Mouse (Mus musculus) hematopoietic stem cell, adult 5-6 weeks (primary cell): ENCODE results near the gene Rnf43. TPM values are rescaled to one million over a fixed set of nuclear protein-coding genes. Genes with fewer than 3 reads are reported as not detected.
A peak's percentile ranks its signal among the peaks of the same experiment; 100 is the strongest.

Experiments
- ATAC-seq, 2 experiments: fragments of 125-278 bp in 1 of 2; replicated peaks in 1 of 2; 2 replicates each; pipeline ENCODE4 v1.8.0; 2016 to 2017; ENCODE audit warnings: inconsistent platforms in 2 of 2, mild to moderate bottlenecking in 2 of 2, moderate number of reproducible peaks in 2 of 2, low read depth in 1 of 2, moderate TSS enrichment in 1 of 2; ENCODE audit not compliant: low FRiP score in 2 of 2, poor library complexity in 2 of 2, severe bottlenecking in 2 of 2, insufficient read depth in 1 of 2, low TSS enrichment in 1 of 2
- total RNA-seq: library from RNA; stranded (forward); fragments of 172-1452, 232-1000 nt; gene quantifications from 2 replicates; pipeline ENCODE4 v1.2.3, GENCODE M21; 2017

The Rnf43 gene
- total RNA-seq, 1 experiment from 2014 or later, result not detected

GRCm38 (mm10) chr11:87761181-87761721 lies 98.7 kb downstream of the Rnf43 start:
- ATAC-seq, result no peak

GRCm38 (mm10) chr11:87761806-87762701 lies 99.5 kb downstream of the Rnf43 start:
- no peak for ATAC-seq

- ATAC-seq, result no peak
These were observed 100.3 kb downstream of the Rnf43 start for GRCm38 (mm10) chr11:87762702-87763385.

GRCm38 (mm10) chr11:87763511-87763987 lies 101.0 kb downstream of the Rnf43 start:
- ATAC-seq, result no peak

GRCm38 (mm10) chr11:87763988-87764876 lies 101.7 kb downstream of the Rnf43 start:
- ATAC-seq, result no peak

GRCm38 (mm10) chr11:87768745-87769144 lies 106.2 kb downstream of the Rnf43 start:
- no peak for ATAC-seq

- ATAC-seq, result peak; percentile 81 to 86
These were observed 108.5 kb downstream of the Rnf43 start for GRCm38 (mm10) chr11:87770989-87771388.

- ATAC-seq, result no peak
These were observed 109.8 kb downstream of the Rnf43 start for GRCm38 (mm10) chr11:87772354-87772753.

- ATAC-seq, result peak; percentile 74 to 77
These were observed 115.7 kb downstream of the Rnf43 start for GRCm38 (mm10) chr11:87778100-87778765.

- ATAC-seq, result 0 out of 4 replicates have a peak, but pooled peaks of 1 of the 2 experiments have one; percentile 4
These were observed 116.4 kb downstream of the Rnf43 start for GRCm38 (mm10) chr11:87778915-87779314.

- ATAC-seq, result peak in 1 of 2 experiments; percentile 22; a peak in 1 of 4 replicates
These were observed 116.9 kb downstream of the Rnf43 start for GRCm38 (mm10) chr11:87779392-87779791.

- ATAC-seq, result no peak
These were observed 117.6 kb downstream of the Rnf43 start for GRCm38 (mm10) chr11:87780130-87780529.

Other genes with a start within 250 kb of the Rnf43 start
- gene Gm11492, start 96.1 kb upstream of the Rnf43 start, total RNA-seq, result not detected in 2 replicates
- gene Sept4, start 93.8 kb upstream of the Rnf43 start, total RNA-seq, result 7.6 and 12.0 TPM in 2 replicates
- 19.4 and 21.1 TPM in 2 replicates for gene Mtmr4, start 70.6 kb upstream of the Rnf43 start, total RNA-seq
- gene Hsf5, start 45.6 kb upstream of the Rnf43 start, total RNA-seq, result not detected in 2 replicates
- gene Supt4a, start 74.8 kb downstream of the Rnf43 start, total RNA-seq, result 61.7 and 69.9 TPM in 2 replicates
- 6.8 and 7.7 TPM in 2 replicates for gene Tspoap1, start 97.8 kb downstream of the Rnf43 start, total RNA-seq
- gene Mpo, start 130.9 kb downstream of the Rnf43 start, total RNA-seq, result 288 and 568 TPM in 2 replicates
- not detected in 2 replicates for gene Lpo, start 165.6 kb downstream of the Rnf43 start, total RNA-seq
- gene Mks1, start 190.5 kb downstream of the Rnf43 start, total RNA-seq, result 4.6 and 7.1 TPM in 2 replicates
- gene Epx, start 212.8 kb downstream of the Rnf43 start, total RNA-seq, result 11.8 and 20.6 TPM in 2 replicates
- not detected in 2 replicates for gene Olfr462, start 229.5 kb downstream of the Rnf43 start, total RNA-seq
- not detected in 2 replicates for gene Olfr463, start 234.7 kb downstream of the Rnf43 start, total RNA-seq